Mouse (Mus musculus) embryonic facial prominence, embryonic 12.5 days (tissue): ENCODE data around the gene Pigc. TPM values are rescaled to one million over a fixed set of nuclear protein-coding genes. Genes with fewer than 3 reads are reported as not detected.

ENCODE experiments used
- ATAC-seq: fragments of 200-750 bp; cut with Nextera tagmentation; 2 replicates; pipeline ENCODE4 v1.8.0; 2017; ENCODE audit not compliant: insufficient number of reproducible peaks, insufficient read depth, low FRiP score, low TSS enrichment
- H3K27ac ChIP-seq: fragments of 300-500 bp; sonication (generic); 2 replicates; pipeline ENCODE4 v1.5.1; 2016; ENCODE audit warnings: mild to moderate bottlenecking
- H3K27me3 ChIP-seq: fragments of 300-500 bp; sonication (generic); 2 replicates; pipeline ENCODE4 v1.6.1; 2016; ENCODE audit warnings: mild to moderate bottlenecking, moderate library complexity
- H3K36me3 ChIP-seq: fragments of 300-500 bp; sonication (generic); 2 replicates; pipeline ENCODE4 v1.6.1; 2016; ENCODE audit warnings: mild to moderate bottlenecking
- H3K4me1 ChIP-seq: fragments of 300-500 bp; sonication (generic); 2 replicates; pipeline ENCODE4 v1.6.1; 2016
- H3K4me2 ChIP-seq: fragments of 300-500 bp; sonication (generic); replicated peaks from 2 replicates; pipeline ENCODE4 v1.6.1; 2016; ENCODE audit warnings: mild to moderate bottlenecking, moderate library complexity
- H3K4me3 ChIP-seq: fragments of 300-500 bp; sonication (generic); 2 replicates; pipeline ENCODE4 v1.5.1; 2016; ENCODE audit warnings: mild to moderate bottlenecking
- H3K9ac ChIP-seq: fragments of 300-500 bp; sonication (generic); 2 replicates; pipeline ENCODE4 v1.6.1; 2016; ENCODE audit warnings: mild to moderate bottlenecking, moderate library complexity
- H3K9me3 ChIP-seq: fragments of 300-500 bp; sonication (generic); 2 replicates; pipeline ENCODE4 v1.6.1; 2016; ENCODE audit warnings: mild to moderate bottlenecking, moderate library complexity
- WGBS: fragments of 180-500 bp; shearing (Covaris S2); methylation state at CpG from one replicate; pipeline ENCODE4 v1.1.7; 2016; 5-methylcytosine and 5-hydroxymethylcytosine counted together
- polyA plus RNA-seq: library from polyadenylated mRNA; unstranded; fragments of >200 nt; fragmentation: Nextera tagmentation; extraction: Ambion mirVana; gene quantifications from 2 replicates; pipeline ENCODE4 v1.2.1, GENCODE M21; 2016

Pigc gene
- polyA plus RNA-seq, 1 experiment from 2014 or later, result 48.3 TPM

GRCm38 (mm10) chr1:161978173-161978700 is 9.3 kb downstream of the Pigc start:
- Histone ChIP-seq H3K9ac (no peak overlapping the region), H3K36me3 (no peaks in the 10 kb centered on the region), H3K27me3 (no peaks in the 10 kb centered on the region), H3K27ac (0 out of 2 replicates have a peak overlapping the region, but pooled peaks have one; percentile 52), H3K4me1 (peaks cover 37% of the 10 kb centered on the region; the same call in 1 of the 2 replicates), H3K4me2 (no peak overlapping the region), H3K4me3 (no peak overlapping the region), H3K9me3 (no peaks in the 10 kb centered on the region)
- no peak for ATAC-seq
- 81% methylated on average over 5 of the region's 5 CpGs for WGBS

GRCm38 (mm10) chr1:161979536-161979935 is 10.6 kb downstream of the Pigc start, which contains the start of gene 4930558K02Rik:
TSS of gene 4930558K02Rik (minus strand) at chr1:161979636.
- Histone ChIP-seq H3K27ac (peak within 1 kb of the TSS; percentile 77), H3K4me1 (peaks cover 39% of the 10 kb centered on the region)
- WGBS, result 75% methylated on average over 1 of the region's 1 CpGs

GRCm38 (mm10) chr1:161980046-161980445 is 11.1 kb downstream of the Pigc start:
- H3K27me3 ChIP-seq, result no peaks in the 10 kb centered on the region
- WGBS, result 56% methylated on average over 2 of the region's 2 CpGs
- no peak overlapping the region for H3K9ac ChIP-seq
- H3K4me3 ChIP-seq, result no peak overlapping the region
- no peak overlapping the region for H3K4me2 ChIP-seq
- ATAC-seq, result no peak
- H3K27ac ChIP-seq, result peak overlapping the region; percentile 77; the same call in 1 of the 2 replicates
- no peaks in the 10 kb centered on the region for H3K36me3 ChIP-seq
- peaks cover 40% of the 10 kb centered on the region for H3K4me1 ChIP-seq
- no peaks in the 10 kb centered on the region for H3K9me3 ChIP-seq

More at GRCm38 (mm10) chr1:161979536-161979935, 10.6 kb downstream of the Pigc start, which contains the start of gene 4930558K02Rik:
- ATAC-seq, result no peak
- H3K36me3 ChIP-seq, result no peaks in the 10 kb centered on the region
- no peak within 1 kb of the TSS for H3K4me2 ChIP-seq
- no peaks in the 10 kb centered on the region for H3K27me3 ChIP-seq
- H3K4me3 ChIP-seq, result no peak within 1 kb of the TSS
- no peaks in the 10 kb centered on the region for H3K9me3 ChIP-seq
- H3K9ac ChIP-seq, result no peak within 1 kb of the TSS

GRCm38 (mm10) chr1:161980626-161981298 is 11.8 kb downstream of the Pigc start:
- H3K4me1 ChIP-seq, result peaks cover 37% of the 10 kb centered on the region
- H3K36me3 ChIP-seq, result no peaks in the 10 kb centered on the region
- no peak overlapping the region for H3K4me2 ChIP-seq
- H3K9me3 ChIP-seq, result no peaks in the 10 kb centered on the region
- H3K9ac ChIP-seq, result no peak overlapping the region
- ATAC-seq, result no peak
- H3K4me3 ChIP-seq, result no peak overlapping the region
- 62% methylated on average over 9 of the region's 9 CpGs for WGBS
- peak overlapping the region; percentile 77 for H3K27ac ChIP-seq
- no peaks in the 10 kb centered on the region for H3K27me3 ChIP-seq

- peaks cover 21% of the 10 kb centered on the region for H3K4me1 ChIP-seq
- no peak overlapping the region for H3K4me2 ChIP-seq
These were observed 14.5 kb downstream of the Pigc start for GRCm38 (mm10) chr1:161983451-161983850.

GRCm38 (mm10) chr1:161983979-161984566 is 15.1 kb downstream of the Pigc start:
- Histone ChIP-seq H3K27ac (peak overlapping the region; percentile 43; the same call in 1 of the 2 replicates), H3K4me3 (no peak overlapping the region)
- WGBS, result 23% methylated on average over 4 of the region's 4 CpGs

More at GRCm38 (mm10) chr1:161983451-161983850, 14.5 kb downstream of the Pigc start:
- Histone ChIP-seq H3K27me3 (no peaks in the 10 kb centered on the region), H3K4me3 (no peak overlapping the region), H3K36me3 (no peaks in the 10 kb centered on the region), H3K9me3 (no peaks in the 10 kb centered on the region), H3K27ac (peak overlapping the region; percentile 54), H3K9ac (no peak overlapping the region)
- 70% methylated on average over 6 of the region's 6 CpGs for WGBS
- ATAC-seq, result no peak

GRCm38 (mm10) chr1:161990684-161991578 is 21.9 kb downstream of the Pigc start:
- no peak overlapping the region for H3K27ac ChIP-seq
- no peak for ATAC-seq
- WGBS, result 64% methylated on average over 10 of the region's 10 CpGs
- H3K27me3 ChIP-seq, result no peaks in the 10 kb centered on the region
- no peaks in the 10 kb centered on the region for H3K9me3 ChIP-seq
- no peak overlapping the region for H3K9ac ChIP-seq
- no peaks in the 10 kb centered on the region for H3K36me3 ChIP-seq
- H3K4me3 ChIP-seq, result no peak overlapping the region
- H3K4me2 ChIP-seq, result no peak overlapping the region
- H3K4me1 ChIP-seq, result no peaks in the 10 kb centered on the region

More at GRCm38 (mm10) chr1:161983979-161984566, 15.1 kb downstream of the Pigc start:
- no peak overlapping the region for H3K9ac ChIP-seq
- peaks cover 21% of the 10 kb centered on the region for H3K4me1 ChIP-seq
- no peak overlapping the region for H3K4me2 ChIP-seq
- H3K27me3 ChIP-seq, result no peaks in the 10 kb centered on the region
- no peaks in the 10 kb centered on the region for H3K36me3 ChIP-seq
- no peaks in the 10 kb centered on the region for H3K9me3 ChIP-seq
- no peak for ATAC-seq

GRCm38 (mm10) chr1:161991846-161992245 is 22.9 kb downstream of the Pigc start:
- Histone ChIP-seq H3K9me3 (no peaks in the 10 kb centered on the region), H3K27ac (no peak overlapping the region), H3K4me2 (no peak overlapping the region), H3K27me3 (no peaks in the 10 kb centered on the region), H3K4me1 (no peaks in the 10 kb centered on the region), H3K36me3 (no peaks in the 10 kb centered on the region), H3K9ac (no peak overlapping the region), H3K4me3 (no peak overlapping the region)
- ATAC-seq, result no peak
- WGBS, result 95% methylated on average over 11 of the region's 11 CpGs

GRCm38 (mm10) chr1:161992389-161992788 is 23.4 kb downstream of the Pigc start:
- H3K4me1 ChIP-seq, result no peaks in the 10 kb centered on the region
- no peak overlapping the region for H3K4me3 ChIP-seq
- H3K4me2 ChIP-seq, result no peak overlapping the region
- ATAC-seq, result no peak
- WGBS, result 90% methylated on average over 7 of the region's 7 CpGs
- H3K9ac ChIP-seq, result no peak overlapping the region
- no peak overlapping the region for H3K27ac ChIP-seq
- H3K9me3 ChIP-seq, result no peaks in the 10 kb centered on the region
- H3K36me3 ChIP-seq, result no peaks in the 10 kb centered on the region
- H3K27me3 ChIP-seq, result no peaks in the 10 kb centered on the region

- Histone ChIP-seq H3K9ac (no peak overlapping the region), H3K4me1 (peaks cover 39% of the 10 kb centered on the region), H3K4me2 (no peak overlapping the region), H3K9me3 (no peaks in the 10 kb centered on the region), H3K4me3 (no peak overlapping the region), H3K36me3 (no peaks in the 10 kb centered on the region), H3K27me3 (no peaks in the 10 kb centered on the region), H3K27ac (peak overlapping the region; percentile 97)
- 57% methylated on average over 4 of the region's 4 CpGs for WGBS
- ATAC-seq, result no peak
These were observed 29.8 kb downstream of the Pigc start for GRCm38 (mm10) chr1:161998781-161999180.

GRCm38 (mm10) chr1:161999338-161999737 is 30.4 kb downstream of the Pigc start:
- no peaks in the 10 kb centered on the region for H3K36me3 ChIP-seq
- H3K9ac ChIP-seq, result peak overlapping the region; percentile 44; the same call in 1 of the 2 replicates
- H3K27ac ChIP-seq, result peak overlapping the region; percentile 97
- ATAC-seq, result no peak
- no peak overlapping the region for H3K4me2 ChIP-seq
- H3K4me1 ChIP-seq, result peaks cover 45% of the 10 kb centered on the region
- 23% methylated on average over 5 of the region's 5 CpGs for WGBS
- no peaks in the 10 kb centered on the region for H3K27me3 ChIP-seq
- no peak overlapping the region for H3K4me3 ChIP-seq
- H3K9me3 ChIP-seq, result no peaks in the 10 kb centered on the region
